Mouse (Mus musculus): ENCODE results near the gene Tpx2. TPM values are rescaled to one million over a fixed set of nuclear protein-coding genes. Genes with fewer than 3 reads are reported as not detected.

The Tpx2 gene
- polyA plus RNA-seq, 1 experiment from 2014 or later = 128 TPM

DNA sequence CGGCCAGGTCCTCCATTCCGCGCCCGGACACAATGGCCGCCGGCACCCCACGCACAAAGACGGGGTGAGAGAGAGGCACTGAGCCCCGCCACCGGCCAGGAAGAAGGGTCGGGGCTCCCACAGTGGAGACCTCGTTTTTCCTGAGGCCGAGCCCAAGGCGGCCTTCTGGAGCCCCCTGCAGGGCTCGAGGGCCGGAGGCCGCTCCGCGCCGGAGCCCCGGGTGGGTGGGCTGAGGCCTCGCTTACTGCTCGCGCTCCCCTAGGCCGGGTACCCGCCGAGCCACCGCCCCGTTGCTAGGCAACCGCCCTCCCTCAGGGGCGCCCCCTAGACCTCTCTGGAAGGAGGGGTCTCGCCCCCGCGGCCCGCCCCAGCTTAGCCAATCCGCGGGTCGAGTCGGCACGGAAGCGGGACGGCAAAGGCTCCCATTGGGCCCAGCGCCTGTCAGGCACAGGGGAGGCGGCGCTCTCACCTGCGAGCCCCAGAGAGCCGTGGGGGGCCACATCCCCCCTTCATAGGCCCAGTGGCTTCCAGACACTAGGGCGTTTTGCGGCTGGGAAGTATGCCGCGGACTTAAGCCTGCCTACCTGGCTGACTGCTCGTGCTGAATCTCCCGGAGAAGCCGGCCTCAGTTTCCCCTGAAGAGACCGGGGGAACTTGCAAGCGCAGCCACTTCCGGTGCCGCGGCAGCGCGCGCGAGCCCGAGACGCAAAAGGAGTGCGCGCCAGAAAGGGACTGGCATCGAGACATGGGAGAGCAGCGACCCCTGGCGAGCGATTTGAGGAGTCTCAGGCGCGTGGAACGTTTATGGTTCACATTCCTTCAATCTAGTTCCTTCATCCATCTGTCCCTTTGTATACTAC is 16.5 kb upstream of the Tpx2 start, which contains the start of gene Bcl2l1:
Gene Bcl2l1, minus strand, starts transcription at position 710 of the 860 bp plus-strand sequence.
- peak; percentile 97 for TF ChIP-seq CTCF (IDR thresholded peaks at IDR 0.05; ENCODE audit: low read depth)
- Histone ChIP-seq H3K9me3 (ENCODE audit: low read depth, low read length) (no peaks in the 10 kb centered on the region), H3K9ac (peak within 1 kb of the TSS; percentile 83), H3K4me2 (peak within 1 kb of the TSS; percentile 80), H3K4me1 (ENCODE audit: insufficient read depth) (peaks cover 34% of the 10 kb centered on the region), H3K4me3 (ENCODE audit: low read depth, low read length) (peak within 1 kb of the TSS; percentile 60), H3K27ac (ENCODE audit: low read depth) (peak within 1 kb of the TSS; percentile 99), H3K27me3 (ENCODE audit: insufficient read depth, low read length) (no peaks in the 10 kb centered on the region), H3K36me3 (ENCODE audit: insufficient read depth) (0 out of 2 replicates have a peak, but pooled peaks cover 8% of the 10 kb centered on the region)
- under 1% methylated on average over 74 of the region's 74 CpGs for WGBS
- ATAC-seq (ENCODE audit: insufficient read depth) (peak; percentile 96), DNase-seq (peak; percentile 99)

DNA sequence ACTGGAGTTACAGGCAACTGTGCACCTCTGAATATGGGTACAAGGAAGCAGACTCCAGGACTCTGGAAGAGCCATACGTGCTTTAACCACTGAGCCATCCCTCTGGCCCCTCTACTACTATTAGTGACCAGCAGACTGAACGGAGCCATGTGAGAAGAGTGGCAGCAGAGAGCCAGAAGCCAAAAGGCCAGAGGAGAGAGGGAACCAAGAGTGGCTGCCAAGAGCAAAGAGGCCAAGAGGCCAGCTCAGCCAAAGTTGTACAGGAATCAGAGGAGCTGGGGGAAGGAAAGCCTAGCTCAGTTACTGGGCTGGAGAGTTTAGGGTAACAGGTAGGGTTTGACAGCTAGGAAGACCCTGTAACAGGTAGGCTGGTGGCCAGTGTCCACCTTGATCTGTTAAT is 8.5 kb upstream of the Tpx2 start:
- no peak for ATAC-seq (ENCODE audit: insufficient read depth)
- 57% methylated on average over 2 of the region's 2 CpGs for WGBS

DNA sequence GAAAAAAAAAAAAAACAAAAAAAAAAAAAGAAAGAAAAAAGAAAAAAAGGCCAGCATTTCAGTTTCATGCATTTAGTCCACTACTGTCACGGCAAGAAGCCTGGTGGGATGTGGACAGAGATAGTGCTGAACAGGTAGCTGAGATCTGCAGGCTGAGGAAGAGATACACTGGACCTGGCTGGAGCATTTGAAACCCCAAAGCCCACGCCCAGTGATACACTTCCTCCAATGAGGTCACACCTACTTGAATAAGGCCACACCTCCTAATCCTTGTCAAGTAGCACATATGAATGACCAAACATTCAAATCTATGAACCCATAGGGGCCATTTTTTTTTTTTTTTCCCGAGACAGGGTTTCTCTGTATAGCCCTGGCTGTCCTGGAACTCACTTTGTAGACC is 5.0 kb upstream of the Tpx2 start:
- no peaks in the 10 kb centered on the region for H3K4me1 ChIP-seq (ENCODE audit: insufficient read depth)
- H3K4me2 ChIP-seq = no peak overlapping the region
- H3K4me3 ChIP-seq (ENCODE audit: low read depth, low read length) = no peak overlapping the region
- no peak for TF ChIP-seq CTCF (IDR thresholded peaks at IDR 0.05; ENCODE audit: low read depth)
- 49% methylated on average over 3 of the region's 3 CpGs for WGBS
- ATAC-seq (ENCODE audit: insufficient read depth) (no peak), DNase-seq (no peak)
- H3K27ac ChIP-seq (ENCODE audit: low read depth) = no peak overlapping the region
- H3K9ac ChIP-seq = no peak overlapping the region
- H3K9me3 ChIP-seq (ENCODE audit: low read depth, low read length) = no peaks in the 10 kb centered on the region
- no peaks in the 10 kb centered on the region for H3K27me3 ChIP-seq (ENCODE audit: insufficient read depth, low read length)
- no peaks in the 10 kb centered on the region for H3K36me3 ChIP-seq (ENCODE audit: insufficient read depth)

More for the DNA sequence above, 8.5 kb upstream of the Tpx2 start:
- Histone ChIP-seq H3K9me3 (ENCODE audit: low read depth, low read length) (no peaks in the 10 kb centered on the region), H3K27ac (ENCODE audit: low read depth) (no peak overlapping the region), H3K27me3 (ENCODE audit: insufficient read depth, low read length) (no peaks in the 10 kb centered on the region), H3K36me3 (ENCODE audit: insufficient read depth) (no peaks in the 10 kb centered on the region), H3K9ac (no peak overlapping the region), H3K4me1 (ENCODE audit: insufficient read depth) (no peaks in the 10 kb centered on the region), H3K4me2 (no peak overlapping the region), H3K4me3 (ENCODE audit: low read depth, low read length) (no peak overlapping the region)
- TF ChIP-seq CTCF (IDR thresholded peaks at IDR 0.05; ENCODE audit: low read depth) = no peak
- no peak for DNase-seq

DNA sequence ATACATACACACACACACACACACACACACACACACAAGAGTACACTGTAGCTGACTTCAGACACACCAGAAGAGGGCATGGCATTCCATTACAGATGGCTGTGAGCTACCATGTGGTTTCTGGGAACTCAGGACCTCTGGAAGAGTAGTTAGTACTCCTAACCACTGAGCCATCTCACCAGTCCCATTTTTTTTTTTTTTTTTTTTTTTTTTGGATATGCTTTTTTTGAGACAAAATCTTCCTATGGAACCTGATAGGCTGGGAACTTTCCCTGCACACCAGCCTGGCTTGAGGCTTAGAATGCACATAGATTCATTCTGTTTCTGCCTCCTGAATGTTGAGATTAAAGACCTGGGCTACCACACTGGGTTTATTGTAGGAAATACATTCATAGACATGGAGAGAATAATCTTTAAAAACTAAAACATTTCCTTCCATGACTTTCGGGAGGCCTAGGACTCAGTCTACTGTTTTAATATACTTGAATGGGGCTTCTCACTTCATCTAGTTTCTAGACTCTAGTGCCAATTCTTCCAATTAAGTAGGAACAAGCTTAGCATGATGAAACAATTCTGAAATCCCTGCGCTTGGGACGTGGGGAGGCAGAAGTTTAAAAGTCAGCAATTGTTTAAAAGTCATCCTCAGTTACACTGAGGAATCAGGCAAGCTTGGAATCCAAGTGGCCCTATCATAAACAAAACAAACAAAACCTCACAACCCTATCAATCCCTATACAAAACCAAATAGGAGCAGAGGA is 528 bp upstream of the Tpx2 start:
- 13% methylated on average over 3 of the region's 3 CpGs for WGBS
- peaks cover 12% of the 10 kb centered on the region for H3K36me3 ChIP-seq (ENCODE audit: insufficient read depth)

DNA sequence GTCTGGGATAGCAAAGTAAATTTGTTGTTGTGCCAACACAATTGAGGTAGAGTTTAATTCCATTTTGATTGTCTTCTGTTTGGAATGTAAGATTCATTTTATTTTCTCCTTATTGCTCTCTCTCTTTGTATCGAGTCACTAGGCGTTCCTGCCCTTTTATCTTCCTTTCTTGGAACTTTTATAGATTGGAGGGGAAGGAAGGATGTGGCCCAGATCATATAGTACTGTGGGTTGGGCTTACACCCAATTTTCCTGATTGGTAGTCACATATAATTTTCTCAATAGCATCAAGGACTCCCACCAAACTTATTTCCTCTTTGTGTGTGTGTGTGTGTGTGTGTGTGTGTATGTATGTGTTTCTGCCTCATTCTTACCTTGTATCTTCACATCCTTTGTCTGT is 702 bp downstream of the Tpx2 start:
- peak overlapping the region; percentile 67 for H3K4me2 ChIP-seq
- no peaks in the 10 kb centered on the region for H3K9me3 ChIP-seq (ENCODE audit: low read depth, low read length)
- peak overlapping the region; percentile 89 for H3K27ac ChIP-seq (ENCODE audit: low read depth)
- peak overlapping the region; percentile 94 for H3K4me3 ChIP-seq (ENCODE audit: low read depth, low read length)
- no peaks in the 10 kb centered on the region for H3K27me3 ChIP-seq (ENCODE audit: insufficient read depth, low read length)
- DNase-seq (no peak), ATAC-seq (ENCODE audit: insufficient read depth) (no peak)
- H3K4me1 ChIP-seq (ENCODE audit: insufficient read depth) = peaks cover 5% of the 10 kb centered on the region; the same call in 1 of the 2 replicates
- peaks cover 24% of the 10 kb centered on the region for H3K36me3 ChIP-seq (ENCODE audit: insufficient read depth)
- H3K9ac ChIP-seq = peak overlapping the region; percentile 81
- 3% methylated on average over 2 of the region's 2 CpGs for whole genome bisulfite sequencing
- no peak for TF ChIP-seq CTCF (IDR thresholded peaks at IDR 0.05; ENCODE audit: low read depth)

More for the DNA sequence above, 528 bp upstream of the Tpx2 start:
- Histone ChIP-seq H3K4me1 (ENCODE audit: insufficient read depth) (peaks cover 5% of the 10 kb centered on the region; the same call in 1 of the 2 replicates), H3K27me3 (ENCODE audit: insufficient read depth, low read length) (no peaks in the 10 kb centered on the region), H3K9ac (no peak overlapping the region), H3K9me3 (ENCODE audit: low read depth, low read length) (no peaks in the 10 kb centered on the region), H3K4me2 (peak overlapping the region; percentile 50), H3K27ac (ENCODE audit: low read depth) (no peak overlapping the region), H3K4me3 (ENCODE audit: low read depth, low read length) (peak overlapping the region; percentile 94)
- DNase-seq = no peak
- no peak for TF ChIP-seq CTCF (IDR thresholded peaks at IDR 0.05; ENCODE audit: low read depth)
- ATAC-seq (ENCODE audit: insufficient read depth) = no peak

DNA sequence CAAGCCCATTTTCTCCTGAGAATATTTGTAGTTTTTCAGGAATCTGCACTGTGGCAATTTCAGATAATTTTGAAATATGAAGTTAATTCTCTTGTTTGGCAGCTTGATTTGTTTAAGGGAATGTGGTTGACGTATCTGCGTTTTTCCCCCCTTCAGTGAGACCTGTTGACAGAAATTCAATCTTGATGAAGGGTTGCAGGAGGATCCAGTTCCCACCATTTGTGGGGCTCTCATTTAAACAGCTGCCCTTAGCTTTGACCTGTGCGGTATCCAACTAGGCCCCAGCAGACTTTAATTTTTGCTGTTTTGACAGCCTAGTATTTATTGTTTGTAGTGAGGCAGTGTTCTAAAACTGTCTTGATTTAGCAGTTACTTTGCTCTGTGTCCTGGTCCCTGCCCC is 11.7 kb downstream of the Tpx2 start:
- TF ChIP-seq CTCF (IDR thresholded peaks at IDR 0.05; ENCODE audit: low read depth) = no peak
- 79% methylated on average over 3 of the region's 3 CpGs for WGBS
- Histone ChIP-seq H3K9me3 (ENCODE audit: low read depth, low read length) (no peaks in the 10 kb centered on the region), H3K36me3 (ENCODE audit: insufficient read depth) (peaks cover 86% of the 10 kb centered on the region), H3K9ac (no peak overlapping the region), H3K4me1 (ENCODE audit: insufficient read depth) (no peaks in the 10 kb centered on the region), H3K4me3 (ENCODE audit: low read depth, low read length) (no peak overlapping the region), H3K27me3 (ENCODE audit: insufficient read depth, low read length) (no peaks in the 10 kb centered on the region), H3K27ac (ENCODE audit: low read depth) (no peak overlapping the region), H3K4me2 (no peak overlapping the region)
- no peak for DNase-seq
- ATAC-seq (ENCODE audit: insufficient read depth) = no peak

DNA sequence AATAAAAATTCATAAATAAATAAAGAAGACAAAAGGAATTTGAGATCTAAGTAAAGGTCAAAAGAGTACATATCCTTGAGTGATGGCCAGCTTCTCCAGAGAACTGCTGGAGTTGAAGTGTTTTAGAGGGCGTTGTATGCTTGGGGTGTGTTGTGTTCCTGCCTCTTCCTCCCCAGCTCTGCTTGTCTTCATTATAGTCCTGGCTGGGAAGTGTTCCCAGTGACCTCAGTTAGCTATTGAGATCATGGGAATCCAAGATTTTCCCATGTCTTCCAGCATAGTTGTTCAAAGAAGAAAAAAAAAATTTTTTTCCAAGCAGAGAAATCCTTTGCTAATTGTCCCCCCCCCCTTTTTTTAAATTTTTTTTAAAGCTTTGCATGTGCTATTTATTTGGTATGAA is 14.1 kb downstream of the Tpx2 start:
- WGBS = 94% methylated on average over 1 of the region's 1 CpGs
- no peaks in the 10 kb centered on the region for H3K4me1 ChIP-seq (ENCODE audit: insufficient read depth)
- no peak overlapping the region for H3K4me3 ChIP-seq (ENCODE audit: low read depth, low read length)
- H3K36me3 ChIP-seq (ENCODE audit: insufficient read depth) = peaks cover 85% of the 10 kb centered on the region
- H3K27ac ChIP-seq (ENCODE audit: low read depth) = no peak overlapping the region
- ATAC-seq (ENCODE audit: insufficient read depth) = no peak
- TF ChIP-seq CTCF (IDR thresholded peaks at IDR 0.05; ENCODE audit: low read depth) = no peak
- H3K9me3 ChIP-seq (ENCODE audit: low read depth, low read length) = no peaks in the 10 kb centered on the region
- no peak overlapping the region for H3K4me2 ChIP-seq
- no peak overlapping the region for H3K9ac ChIP-seq
- no peaks in the 10 kb centered on the region for H3K27me3 ChIP-seq (ENCODE audit: insufficient read depth, low read length)
- DNase-seq = no peak
